Mouse (Mus musculus) spleen, adult 2 months (tissue): ENCODE measurements around the gene Klf14. TPM values are rescaled to one million over a fixed set of nuclear protein-coding genes. Genes with fewer than 3 reads are reported as not detected.

Experiments
- DNase-seq, 2 experiments: peaks; one replicate each; pipeline versions ENCODE4 v3.0.0 to v3.0.0-alpha.2; 2012 to 2021; ENCODE audit warnings: low spot score in 2 of 2, low read depth in 1 of 2
- H3K27ac ChIP-seq: fragments of 200-500 bp; 2 replicates; pipeline ENCODE4 v1.5.1; 2012; ENCODE audit warnings: low read length, inconsistent platforms; ENCODE audit not compliant: insufficient read depth
- H3K27me3 ChIP-seq: fragments of 200-500 bp; 2 replicates; pipeline ENCODE4 v1.6.1; 2012; ENCODE audit warnings: mild to moderate bottlenecking, moderate library complexity, low read length, inconsistent platforms; ENCODE audit not compliant: control insufficient read depth, insufficient read depth
- H3K36me3 ChIP-seq: fragments of 200-500 bp; 2 replicates; pipeline ENCODE4 v1.6.1; 2012; ENCODE audit warnings: mild to moderate bottlenecking, low read length, inconsistent platforms; ENCODE audit not compliant: control insufficient read depth, insufficient read depth
- H3K4me1 ChIP-seq: fragments of 200-500 bp; 2 replicates; pipeline ENCODE4 v1.6.1; 2011; ENCODE audit warnings: inconsistent platforms; ENCODE audit not compliant: control insufficient read depth, insufficient read depth, insufficient read length
- H3K4me3 ChIP-seq: fragments of 200-500 bp; 2 replicates; pipeline ENCODE4 v1.5.1; 2011; ENCODE audit warnings: mild to moderate bottlenecking, inconsistent platforms; ENCODE audit not compliant: insufficient read depth, insufficient read length; ENCODE audit errors: extremely low read depth
- CTCF ChIP-seq: fragments of 200-500 bp; IDR thresholded peaks from 2 replicates; pipeline ENCODE4 v1.5.1; 2011; ENCODE audit warnings: mild to moderate bottlenecking, inconsistent platforms; ENCODE audit not compliant: insufficient read depth, insufficient read length, insufficient replicate concordance; ENCODE audit errors: extremely low read depth
- POLR2A ChIP-seq: fragments of 200-500 bp; IDR thresholded peaks from 2 replicates; pipeline ENCODE4 v1.6.1; 2011; ENCODE audit warnings: low read depth, low read length, inconsistent platforms
- WGBS: fragments of 180-500 bp; shearing (Covaris S2); methylation state at CpG from one replicate; pipeline ENCODE4 v1.1.7; 2018; 5-methylcytosine and 5-hydroxymethylcytosine counted together
- polyA plus RNA-seq: library from polyadenylated mRNA; depleted of rRNA; stranded (reverse); fragments of >200 nt; gene quantifications from 2 replicates; pipeline ENCODE4 v1.2.3, GENCODE M21; 2012; rRNA removed

Gene Klf14
- not detected in 2 replicates for polyA plus RNA-seq

GRCm38 (mm10) chr6:30958736-30959540, at the start of gene Klf14:
Gene Klf14, minus strand, starts transcription at chr6:30959078.
- DNase-seq = no peak
- Histone ChIP-seq H3K4me1 (peaks cover 7% of the 10 kb centered on the region), H3K27me3 (peaks cover 12% of the 10 kb centered on the region), H3K4me3 (peak within 1 kb of the TSS; percentile 30; the same call in 1 of the 2 replicates), H3K36me3 (no peaks in the 10 kb centered on the region), H3K27ac (no peak within 1 kb of the TSS)
- 2% methylated on average over 75 of the region's 75 CpGs for WGBS
- no peak for TF ChIP-seq CTCF
- TF ChIP-seq POLR2A = no peak

GRCm38 (mm10) chr6:31006111-31006600, 47.3 kb upstream of the Klf14 start:
- 79% methylated on average over 6 of the region's 6 CpGs for WGBS
- TF ChIP-seq CTCF (no peak), POLR2A (no peak)
- Histone ChIP-seq H3K27me3 (0 out of 2 replicates have a peak, but pooled peaks cover 2% of the 10 kb centered on the region), H3K4me3 (no peak overlapping the region), H3K36me3 (no peaks in the 10 kb centered on the region), H3K4me1 (no peaks in the 10 kb centered on the region), H3K27ac (no peak overlapping the region)
- DNase-seq = no peak

GRCm38 (mm10) chr6:30986393-30986792, 27.5 kb upstream of the Klf14 start:
- Histone ChIP-seq H3K4me1 (no peaks in the 10 kb centered on the region), H3K4me3 (no peak overlapping the region), H3K27me3 (no peaks in the 10 kb centered on the region), H3K36me3 (no peaks in the 10 kb centered on the region), H3K27ac (no peak overlapping the region)
- TF ChIP-seq POLR2A = no peak
- no peak for TF ChIP-seq CTCF
- WGBS = 87% methylated on average over 5 of the region's 5 CpGs
- DNase-seq = no peak

GRCm38 (mm10) chr6:30983021-30983420, 24.1 kb upstream of the Klf14 start:
- 71% methylated on average over 4 of the region's 4 CpGs for WGBS
- no peak for DNase-seq
- Histone ChIP-seq H3K4me1 (no peaks in the 10 kb centered on the region), H3K36me3 (no peaks in the 10 kb centered on the region), H3K4me3 (no peak overlapping the region), H3K27ac (no peak overlapping the region), H3K27me3 (no peaks in the 10 kb centered on the region)
- TF ChIP-seq CTCF = no peak
- TF ChIP-seq POLR2A = no peak

GRCm38 (mm10) chr6:30982372-30982980, 23.6 kb upstream of the Klf14 start:
- no peaks in the 10 kb centered on the region for H3K4me1 ChIP-seq
- no peaks in the 10 kb centered on the region for H3K36me3 ChIP-seq
- 21% methylated on average over 13 of the region's 13 CpGs for WGBS
- peak in 1 of 2 experiments; percentile 12 for DNase-seq
- H3K4me3 ChIP-seq = no peak overlapping the region
- TF ChIP-seq CTCF (no peak), POLR2A (no peak)
- H3K27me3 ChIP-seq = no peaks in the 10 kb centered on the region
- no peak overlapping the region for H3K27ac ChIP-seq

GRCm38 (mm10) chr6:30981351-30981750, 22.5 kb upstream of the Klf14 start:
- TF ChIP-seq CTCF (no peak), POLR2A (no peak)
- Histone ChIP-seq H3K27ac (no peak overlapping the region), H3K27me3 (no peaks in the 10 kb centered on the region), H3K36me3 (no peaks in the 10 kb centered on the region), H3K4me3 (no peak overlapping the region), H3K4me1 (no peaks in the 10 kb centered on the region)
- 87% methylated on average over 5 of the region's 5 CpGs for WGBS
- no peak for DNase-seq

- Histone ChIP-seq H3K36me3 (no peaks in the 10 kb centered on the region), H3K4me3 (no peak overlapping the region), H3K27me3 (no peaks in the 10 kb centered on the region), H3K4me1 (no peaks in the 10 kb centered on the region), H3K27ac (no peak overlapping the region)
- DNase-seq = no peak
- 32% methylated on average over 1 of the region's 1 CpGs for WGBS
- TF ChIP-seq POLR2A (no peak), CTCF (no peak)
These were observed 19.7 kb upstream of the Klf14 start for GRCm38 (mm10) chr6:30978615-30979014.
